Mouse (Mus musculus) E14TG2a.4 (cell line): ENCODE measurements at regions not wholly inside any gene's neighbourhood (a gene's known extent, or its start where the extent isn't known, plus 50 kb on each side); places are given as distances from the start of the nearest gene placed in this dataset.

Source experiments
- CTCF ChIP-seq: conservative IDR thresholded peaks from 2 replicates; pipeline ENCODE4 v1.5.1; 2014; ENCODE audit warnings: low read length
- NANOG ChIP-seq: IDR thresholded peaks from 2 replicates; pipeline ENCODE4 v1.6.1; 2014; ENCODE audit warnings: borderline replicate concordance, low read length, mixed read lengths
- POU5F1 ChIP-seq: IDR thresholded peaks from 2 replicates; pipeline ENCODE4 v1.6.1; 2014; ENCODE audit warnings: low read length, borderline replicate concordance

GRCm38 (mm10) chr13:6228278-6228677, 319.7 kb upstream of the Pitrm1 start:
- TF ChIP-seq CTCF (no peak), NANOG (no peak), POU5F1 (no peak)
